Mouse (Mus musculus) left cerebral cortex, adult 9 months (tissue): Measurements from ENCODE around the gene Mapkbp1.

Source experiments
- DNase-seq, 2 experiments: peaks; one replicate each; pipeline ENCODE4 v3.0.0; 2022; ENCODE audit warnings: low spot score in 2 of 2

Gene Mapkbp1

GRCm38 (mm10) chr2:120051405-120051804 is 78.9 kb downstream of the Mapkbp1 start:
- DNase-seq = no peak

- DNase-seq = no peak
Observed at GRCm38 (mm10) chr2:120054771-120055552, 82.5 kb downstream of the Mapkbp1 start.

- no peak for DNase-seq
Observed at GRCm38 (mm10) chr2:120055923-120056322, 83.4 kb downstream of the Mapkbp1 start.

- no peak for DNase-seq
Observed at GRCm38 (mm10) chr2:120058818-120059217, 86.3 kb downstream of the Mapkbp1 start.

DNA sequence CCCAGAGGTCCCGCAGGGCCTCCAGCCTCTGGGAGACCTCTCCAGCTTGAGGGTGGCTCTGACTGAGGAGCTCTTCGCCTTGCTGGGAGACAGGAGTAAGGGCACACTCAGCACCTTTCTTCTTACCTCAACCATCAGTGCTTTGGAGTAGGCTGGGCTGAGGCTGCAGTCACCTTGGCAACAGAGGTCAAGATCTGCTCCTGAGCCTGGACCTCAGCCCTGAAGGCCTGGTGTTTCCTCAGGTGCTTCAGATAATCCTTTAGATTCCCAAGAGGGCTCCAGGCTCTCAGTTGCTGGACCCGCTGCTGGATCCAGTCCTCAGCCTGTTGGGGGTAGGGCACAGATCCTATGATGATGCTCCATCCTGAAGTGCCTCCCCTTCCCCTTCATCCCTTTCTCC is 87.0 kb downstream of the Mapkbp1 start:
- no peak for DNase-seq

GRCm38 (mm10) chr2:120060190-120060589 is 87.7 kb downstream of the Mapkbp1 start:
- no peak for DNase-seq

DNA sequence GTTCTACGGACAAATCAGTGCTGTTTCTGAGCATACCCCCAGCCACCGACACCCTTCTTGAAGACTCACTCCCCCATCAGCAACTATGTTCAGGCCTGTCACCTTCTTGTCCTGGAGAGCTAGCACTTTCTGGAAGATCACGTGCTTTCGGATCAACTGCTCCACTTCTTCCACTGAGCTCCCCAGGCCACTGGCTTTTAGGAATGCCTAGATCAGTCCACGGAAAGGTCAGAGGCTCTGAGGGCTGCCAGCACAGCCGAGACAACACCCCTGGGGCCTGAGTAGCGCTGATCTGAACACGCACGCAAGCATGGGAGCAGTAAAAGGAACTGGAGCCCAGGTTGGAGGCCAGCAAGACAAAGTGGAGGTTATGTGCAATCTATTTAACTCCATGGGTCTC is 88.2 kb downstream of the Mapkbp1 start:
- no peak for DNase-seq

- DNase-seq = no peak
Observed at GRCm38 (mm10) chr2:120062248-120062647, 89.7 kb downstream of the Mapkbp1 start.

DNA sequence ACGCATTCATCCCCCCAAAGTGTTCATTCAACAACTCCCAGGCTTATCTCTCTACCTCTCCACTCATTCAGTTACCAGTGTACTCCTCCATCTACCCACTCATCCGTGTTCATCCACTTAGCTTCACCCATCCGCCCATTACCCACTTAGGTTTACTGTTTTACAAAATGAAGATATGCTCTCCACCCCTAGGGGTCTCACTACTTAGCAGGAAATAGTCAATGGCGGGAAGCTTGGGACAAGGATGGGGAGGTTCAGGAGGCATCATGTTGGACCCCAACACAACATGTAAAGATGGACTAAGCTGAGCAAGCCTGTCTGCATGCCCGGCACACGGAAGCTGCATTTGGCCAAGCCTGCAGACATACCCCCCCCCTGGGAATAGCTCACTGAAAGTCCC is 92.1 kb downstream of the Mapkbp1 start:
- no peak for DNase-seq

DNA sequence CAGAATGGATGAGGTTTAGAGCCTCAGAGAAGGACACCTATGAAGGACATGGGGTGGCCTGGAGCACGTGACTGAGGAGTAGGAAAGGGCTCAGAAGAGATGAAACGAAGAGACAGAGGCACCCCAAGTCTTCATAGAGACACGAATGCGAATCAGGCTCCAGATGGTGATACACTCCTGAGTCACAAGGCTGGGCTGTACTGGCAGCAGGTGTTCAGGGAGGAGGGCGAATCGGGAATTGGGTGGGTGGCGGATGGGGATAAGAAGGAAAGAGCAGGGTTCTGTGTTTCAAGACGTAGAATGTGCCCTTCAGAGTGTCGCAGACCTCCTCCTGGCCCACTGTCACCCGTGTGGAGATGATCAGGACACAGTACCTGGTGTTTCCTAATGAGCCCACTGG is 92.7 kb downstream of the Mapkbp1 start:
- DNase-seq = peak in 1 of 2 experiments; percentile 47

DNA sequence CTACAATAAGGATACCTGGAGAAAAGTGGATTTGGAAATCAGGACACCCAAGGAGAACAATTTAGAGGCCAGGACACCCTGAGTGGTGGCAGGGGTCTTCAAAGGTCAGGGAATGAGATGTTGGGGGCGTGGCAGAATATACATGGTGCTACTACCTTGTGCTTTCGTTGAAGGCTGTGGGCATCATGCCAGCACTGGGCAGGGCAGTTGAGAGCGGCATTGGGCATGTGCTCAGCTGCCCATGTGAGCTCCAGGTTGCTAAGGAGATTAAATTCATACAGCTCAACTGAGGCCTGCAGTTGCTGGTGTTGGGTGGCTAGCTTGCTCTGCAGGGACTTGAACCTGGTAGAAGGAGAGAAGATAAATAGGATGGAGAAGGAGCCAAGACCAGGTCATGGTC is 93.7 kb downstream of the Mapkbp1 start:
- DNase-seq = no peak

- DNase-seq = no peak
Observed at GRCm38 (mm10) chr2:120068555-120069465, 96.3 kb downstream of the Mapkbp1 start.

GRCm38 (mm10) chr2:120069466-120069990 is 97.0 kb downstream of the Mapkbp1 start:
- DNase-seq = peak; percentile 49 to 82

GRCm38 (mm10) chr2:120074096-120074495 is 101.6 kb downstream of the Mapkbp1 start:
- DNase-seq = no peak

DNA sequence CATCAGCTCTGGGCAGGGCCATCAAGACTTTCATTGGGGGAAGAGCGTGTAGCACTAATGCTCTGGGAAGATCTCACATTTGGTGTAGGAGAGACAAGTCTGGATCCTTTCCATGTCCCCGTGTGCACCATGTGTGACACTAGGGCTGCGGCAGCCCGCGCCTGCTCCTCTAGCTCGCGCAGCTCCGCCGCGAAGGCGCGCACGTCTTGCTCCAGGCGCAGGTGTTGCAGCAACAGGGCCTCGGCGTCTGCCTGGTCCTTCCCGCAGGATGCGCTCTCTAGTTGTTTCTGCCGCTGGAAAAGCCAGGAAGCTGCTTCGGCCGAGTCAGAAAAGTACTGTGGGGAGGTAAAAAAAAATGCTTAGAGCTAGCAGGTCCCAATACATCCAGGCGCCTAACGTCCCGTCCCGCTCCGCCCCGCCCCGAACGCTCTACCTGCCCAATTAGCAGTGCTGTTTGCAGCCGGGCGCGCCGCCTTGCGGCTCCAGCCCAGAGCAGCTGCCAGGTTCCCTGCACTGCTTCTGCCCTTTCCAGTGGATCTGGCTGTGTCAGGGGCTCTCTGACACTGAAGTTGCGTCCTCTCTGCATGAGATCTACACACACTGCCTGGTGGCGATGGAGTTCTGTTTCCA is 103.7 kb downstream of the Mapkbp1 start:
- DNase-seq = peak in 1 of 2 experiments; percentile 46
